Mouse (Mus musculus) midbrain, embryonic 12.5 days (tissue): ENCODE results near the gene Sh3pxd2a. TPM values are rescaled to one million over a fixed set of nuclear protein-coding genes. Genes with fewer than 3 reads are reported as not detected.

Experiments used
- ATAC-seq: fragments of 200-750 bp; cut with Nextera tagmentation; 2 replicates; pipeline ENCODE4 v1.8.0; 2017; ENCODE audit warnings: low read depth, moderate TSS enrichment, moderate library complexity; ENCODE audit not compliant: low FRiP score
- H3K27ac ChIP-seq: fragments of 300-500 bp; sonication (generic); replicated peaks from 2 replicates; pipeline ENCODE4 v1.5.1; 2016; ENCODE audit warnings: mild to moderate bottlenecking
- H3K27me3 ChIP-seq: fragments of 300-500 bp; sonication (generic); 2 replicates; pipeline ENCODE4 v1.6.1; 2016; ENCODE audit warnings: mild to moderate bottlenecking
- H3K36me3 ChIP-seq: fragments of 300-500 bp; sonication (generic); 2 replicates; pipeline ENCODE4 v1.6.1; 2016
- H3K4me1 ChIP-seq: fragments of 300-500 bp; sonication (generic); 2 replicates; pipeline ENCODE4 v1.6.1; 2016
- H3K4me2 ChIP-seq: fragments of 300-500 bp; sonication (generic); replicated peaks from 2 replicates; pipeline ENCODE4 v1.6.1; 2016; ENCODE audit warnings: mild to moderate bottlenecking, moderate library complexity
- H3K4me3 ChIP-seq: fragments of 300-500 bp; sonication (generic); 2 replicates; pipeline ENCODE4 v1.5.1; 2016; ENCODE audit warnings: mild to moderate bottlenecking
- H3K9ac ChIP-seq: fragments of 300-500 bp; sonication (generic); replicated peaks from 2 replicates; pipeline ENCODE4 v1.6.1; 2016; ENCODE audit warnings: mild to moderate bottlenecking, moderate library complexity
- H3K9me3 ChIP-seq: fragments of 300-500 bp; sonication (generic); 2 replicates; pipeline ENCODE4 v1.6.1; 2016; ENCODE audit warnings: mild to moderate bottlenecking
- WGBS: fragments of 180-500 bp; shearing (Covaris S2); methylation state at CpG from one replicate; pipeline ENCODE4 v1.1.7; 2016; 5-methylcytosine and 5-hydroxymethylcytosine counted together
- polyA plus RNA-seq: library from polyadenylated mRNA; unstranded; fragments of >200 nt; fragmentation: Nextera tagmentation; extraction: Ambion mirVana; gene quantifications from 2 replicates; pipeline ENCODE4 v1.2.1, GENCODE M21; 2016

The Sh3pxd2a gene
- polyA plus RNA-seq, 1 experiment from 2014 or later: 3.2 TPM

DNA sequence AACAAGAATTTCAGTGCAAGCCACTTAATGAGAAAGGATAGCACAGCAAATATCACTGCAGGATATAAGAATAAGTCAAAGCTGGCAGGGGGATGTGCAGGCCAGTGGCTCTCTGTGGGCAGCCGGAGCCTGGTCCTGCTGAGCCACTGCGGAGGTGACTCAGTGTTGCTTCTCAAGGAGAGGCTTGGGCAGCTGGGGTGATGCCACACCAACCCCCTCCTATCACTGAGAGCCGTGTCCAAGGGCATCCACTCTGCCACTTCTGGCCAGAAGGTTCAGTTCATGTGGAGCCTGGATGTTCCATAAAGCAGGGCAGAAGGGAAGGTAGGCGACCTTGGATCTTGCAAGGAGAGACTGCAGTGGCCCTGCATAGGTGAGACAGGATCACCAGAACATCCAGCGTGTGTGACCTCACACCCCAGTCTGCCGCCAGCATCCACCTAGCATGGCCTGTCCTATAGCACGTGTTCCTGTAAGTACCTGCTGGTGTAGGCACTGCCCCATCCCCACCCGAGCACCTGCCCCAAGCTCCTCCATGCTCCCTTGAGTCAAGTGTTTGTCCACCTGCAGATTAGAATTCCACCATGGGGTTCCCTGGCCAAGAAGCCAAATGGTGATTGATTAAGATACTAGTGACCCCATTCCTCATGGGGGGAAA is 89.2 kb downstream of the Sh3pxd2a start:
- H3K9me3 ChIP-seq: no peaks in the 10 kb centered on the region
- H3K4me2 ChIP-seq: no peak overlapping the region
- H3K4me1 ChIP-seq: 0 out of 2 replicates have a peak, but pooled peaks cover 5% of the 10 kb centered on the region
- 92% methylated on average over 8 of the region's 8 CpGs for WGBS
- no peak overlapping the region for H3K9ac ChIP-seq
- H3K36me3 ChIP-seq: no peaks in the 10 kb centered on the region
- H3K4me3 ChIP-seq: no peak overlapping the region
- no peaks in the 10 kb centered on the region for H3K27me3 ChIP-seq
- no peak for ATAC-seq
- H3K27ac ChIP-seq: no peak overlapping the region

DNA sequence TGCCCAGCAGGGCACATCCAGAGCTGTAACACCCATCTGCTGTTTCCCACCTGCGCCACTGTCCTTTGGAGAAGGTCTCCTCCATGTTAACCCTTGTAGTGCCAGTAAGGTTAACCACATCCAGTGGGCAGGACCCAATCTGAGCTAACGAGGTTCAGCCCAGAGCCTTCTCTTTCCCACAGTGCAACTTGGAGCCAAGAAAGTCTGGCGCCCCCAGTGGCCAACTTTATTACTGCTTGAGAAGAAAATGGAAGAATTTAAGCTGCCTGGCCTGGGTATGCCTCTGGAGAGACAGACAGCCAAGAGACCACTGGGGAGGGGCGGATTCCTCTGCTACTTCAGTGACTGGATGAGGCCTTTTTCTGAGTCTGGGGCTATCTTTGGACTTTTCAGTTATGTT is 89.8 kb downstream of the Sh3pxd2a start:
- Histone ChIP-seq H3K4me1 (peaks cover 8% of the 10 kb centered on the region; the same call in 1 of the 2 replicates), H3K4me2 (no peak overlapping the region), H3K36me3 (no peaks in the 10 kb centered on the region), H3K27ac (no peak overlapping the region), H3K9me3 (no peaks in the 10 kb centered on the region), H3K9ac (no peak overlapping the region), H3K27me3 (no peaks in the 10 kb centered on the region), H3K4me3 (no peak overlapping the region)
- WGBS: 43% methylated on average over 4 of the region's 4 CpGs
- ATAC-seq: no peak

DNA sequence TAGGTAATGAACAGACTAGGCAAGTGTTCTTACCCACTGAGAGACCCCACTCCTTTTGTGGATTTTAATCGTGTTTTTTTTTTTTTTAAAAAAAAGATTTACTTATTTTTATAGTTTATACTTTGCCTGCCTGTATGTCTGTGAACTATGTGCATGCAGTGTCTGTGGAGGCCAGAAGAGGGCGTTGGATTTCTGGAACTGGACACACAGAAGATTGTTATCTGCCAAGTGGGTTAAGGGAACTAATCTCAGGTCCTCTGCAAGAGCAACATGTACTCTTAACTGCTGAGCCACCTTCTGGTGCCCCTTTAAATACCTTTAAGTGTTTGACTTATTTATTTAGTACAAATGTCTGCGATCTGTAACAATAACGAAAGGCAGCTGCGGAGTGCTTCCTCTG is 92.2 kb downstream of the Sh3pxd2a start:
- peaks cover 8% of the 10 kb centered on the region; the same call in 1 of the 2 replicates for H3K4me1 ChIP-seq
- H3K9ac ChIP-seq: no peak overlapping the region
- no peaks in the 10 kb centered on the region for H3K9me3 ChIP-seq
- WGBS: 68% methylated on average over 5 of the region's 5 CpGs
- H3K27ac ChIP-seq: no peak overlapping the region
- no peak overlapping the region for H3K4me2 ChIP-seq
- no peak for ATAC-seq
- no peak overlapping the region for H3K4me3 ChIP-seq
- H3K36me3 ChIP-seq: no peaks in the 10 kb centered on the region
- no peaks in the 10 kb centered on the region for H3K27me3 ChIP-seq

DNA sequence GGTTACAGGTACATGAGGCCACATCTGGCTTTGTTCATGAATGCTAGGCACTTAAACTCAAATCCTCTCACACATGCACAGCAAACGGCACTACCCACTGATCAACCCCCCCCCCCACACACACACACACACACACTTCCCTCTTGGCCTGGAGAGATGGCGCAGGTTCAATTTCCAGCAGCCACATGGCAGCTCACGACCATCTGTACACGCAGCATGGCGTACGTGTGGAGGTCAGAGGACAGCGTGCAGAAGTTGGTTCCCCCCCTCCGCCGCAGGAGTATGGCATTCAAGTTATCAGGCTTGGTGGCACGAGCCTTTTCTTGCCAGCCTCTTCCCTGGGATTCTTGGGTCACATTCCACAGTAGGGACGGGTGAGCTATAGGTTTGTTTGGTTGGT is 92.7 kb downstream of the Sh3pxd2a start:
- Histone ChIP-seq H3K27ac (no peak overlapping the region), H3K9ac (no peak overlapping the region), H3K27me3 (no peaks in the 10 kb centered on the region), H3K36me3 (no peaks in the 10 kb centered on the region), H3K9me3 (no peaks in the 10 kb centered on the region), H3K4me1 (peaks cover 7% of the 10 kb centered on the region; the same call in 1 of the 2 replicates), H3K4me3 (no peak overlapping the region), H3K4me2 (no peak overlapping the region)
- 90% methylated on average over 11 of the region's 11 CpGs for WGBS
- ATAC-seq: no peak

DNA sequence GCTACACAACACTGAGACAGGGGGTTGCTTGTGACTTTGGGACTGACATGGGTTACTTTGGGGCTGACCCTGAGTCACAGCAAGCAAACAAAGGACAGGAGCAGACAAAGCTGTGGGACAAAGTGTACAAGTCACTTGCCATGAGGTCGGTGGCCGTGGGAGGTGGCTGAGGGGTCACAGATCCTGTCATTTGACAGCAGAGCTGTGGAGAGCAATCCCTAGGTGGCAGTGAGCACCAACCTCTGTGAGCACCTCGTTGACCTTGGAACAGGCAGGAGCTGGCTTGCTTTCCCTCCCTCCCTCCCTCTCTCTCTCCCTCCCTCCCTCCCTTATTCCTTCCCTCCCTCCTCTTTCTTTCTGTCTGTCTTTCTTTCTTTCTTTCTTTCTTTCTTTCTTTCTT is 95.2 kb downstream of the Sh3pxd2a start:
- Histone ChIP-seq H3K9me3 (no peaks in the 10 kb centered on the region), H3K27me3 (no peaks in the 10 kb centered on the region), H3K4me3 (no peak overlapping the region), H3K36me3 (no peaks in the 10 kb centered on the region), H3K9ac (no peak overlapping the region), H3K4me2 (no peak overlapping the region), H3K4me1 (peaks cover 3% of the 10 kb centered on the region; the same call in 1 of the 2 replicates), H3K27ac (no peak overlapping the region)
- WGBS: 39% methylated on average over 3 of the region's 3 CpGs
- no peak for ATAC-seq

DNA sequence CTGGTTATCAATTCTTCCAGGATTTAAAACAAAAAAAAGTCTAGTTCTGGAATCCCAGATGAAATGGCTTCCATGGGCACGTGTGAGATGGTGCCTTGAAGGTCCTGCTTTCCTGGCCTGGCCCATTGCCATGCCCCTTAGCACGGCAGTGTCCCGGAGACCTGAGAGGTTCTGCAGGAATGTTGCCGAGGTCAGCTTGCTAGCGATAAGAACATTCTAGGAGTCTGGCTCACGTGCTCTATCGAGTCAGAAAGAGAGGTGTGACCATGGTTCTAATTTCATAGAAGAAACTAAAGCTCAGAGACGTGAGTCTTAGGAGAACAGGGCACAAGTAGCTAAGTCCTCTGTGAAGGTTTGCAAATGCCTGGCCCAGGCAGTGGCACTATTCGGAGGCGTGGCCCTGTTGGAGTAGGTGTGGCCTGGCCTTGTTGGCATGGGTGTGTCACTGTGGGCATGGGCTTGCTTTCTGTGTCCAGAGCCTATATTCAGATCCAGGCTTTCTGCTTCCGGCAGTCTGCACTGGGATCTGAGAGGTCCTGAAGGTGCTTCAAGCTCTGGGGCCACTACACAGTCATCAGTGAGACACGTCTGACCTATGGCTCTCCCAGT is 96.8 kb downstream of the Sh3pxd2a start:
- H3K4me2 ChIP-seq: no peak overlapping the region
- peaks cover 3% of the 10 kb centered on the region; the same call in 1 of the 2 replicates for H3K4me1 ChIP-seq
- WGBS: 90% methylated on average over 12 of the region's 12 CpGs
- H3K4me3 ChIP-seq: no peak overlapping the region
- no peaks in the 10 kb centered on the region for H3K27me3 ChIP-seq
- H3K9me3 ChIP-seq: no peaks in the 10 kb centered on the region
- no peak for ATAC-seq
- H3K27ac ChIP-seq: no peak overlapping the region
- no peaks in the 10 kb centered on the region for H3K36me3 ChIP-seq
- no peak overlapping the region for H3K9ac ChIP-seq

DNA sequence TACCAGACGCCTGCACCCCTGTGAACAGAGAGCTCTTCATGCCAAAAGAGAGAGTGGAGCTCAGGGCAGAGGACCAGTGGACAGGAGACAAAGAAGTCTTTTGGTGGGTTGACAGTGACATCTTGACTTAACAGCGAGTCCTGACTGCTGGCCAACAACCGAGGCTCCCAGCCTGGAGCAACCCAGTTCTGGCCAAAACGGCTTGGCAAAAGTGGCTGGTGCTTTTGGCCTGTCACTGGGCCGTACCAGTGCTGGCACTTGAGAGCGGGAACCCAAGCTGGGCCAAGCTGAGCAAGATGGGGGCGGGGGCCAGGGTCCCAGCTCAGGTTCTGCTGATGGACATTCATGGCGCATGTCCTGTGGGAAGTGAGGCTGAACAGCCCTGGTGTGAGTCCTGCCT is 97.6 kb downstream of the Sh3pxd2a start:
- H3K27ac ChIP-seq: no peak overlapping the region
- WGBS: 89% methylated on average over 8 of the region's 8 CpGs
- no peak for ATAC-seq
- peaks cover 3% of the 10 kb centered on the region; the same call in 1 of the 2 replicates for H3K4me1 ChIP-seq
- H3K4me2 ChIP-seq: no peak overlapping the region
- H3K9ac ChIP-seq: no peak overlapping the region
- H3K9me3 ChIP-seq: no peaks in the 10 kb centered on the region
- H3K4me3 ChIP-seq: no peak overlapping the region
- no peaks in the 10 kb centered on the region for H3K36me3 ChIP-seq
- no peaks in the 10 kb centered on the region for H3K27me3 ChIP-seq

DNA sequence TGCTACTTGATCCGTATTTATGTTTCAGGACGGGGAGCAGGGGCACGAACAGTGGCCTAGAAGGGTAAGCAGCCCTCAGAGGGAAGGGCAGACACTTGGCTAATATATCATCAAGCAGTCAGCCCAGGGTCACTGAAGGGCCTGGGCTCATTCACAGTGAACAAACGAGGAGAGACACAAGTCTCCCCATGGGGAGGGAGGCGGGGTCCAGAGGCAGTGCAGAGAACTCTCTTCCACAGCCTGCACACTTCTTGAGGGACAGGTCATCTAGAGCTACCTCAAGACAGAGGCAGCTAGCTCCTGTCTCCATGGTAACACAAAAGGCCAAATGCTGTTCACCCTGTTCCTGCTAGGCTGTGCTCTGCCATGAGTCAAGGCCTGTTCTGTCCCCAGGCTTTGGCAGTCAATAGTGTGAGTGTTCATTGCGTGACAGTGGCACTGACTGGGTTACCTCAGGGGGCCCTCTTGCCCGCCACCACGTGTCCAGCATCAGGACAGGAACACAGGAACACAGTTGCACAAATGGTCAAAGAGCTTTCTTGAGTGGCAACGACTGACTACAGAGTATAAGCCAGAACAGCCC is 101.0 kb downstream of the Sh3pxd2a start:
- Histone ChIP-seq H3K4me2 (no peak overlapping the region), H3K4me1 (no peaks in the 10 kb centered on the region), H3K36me3 (no peaks in the 10 kb centered on the region), H3K9me3 (no peaks in the 10 kb centered on the region), H3K9ac (no peak overlapping the region), H3K4me3 (no peak overlapping the region), H3K27ac (no peak overlapping the region), H3K27me3 (no peaks in the 10 kb centered on the region)
- ATAC-seq: no peak
- WGBS: 70% methylated on average over 9 of the region's 9 CpGs

DNA sequence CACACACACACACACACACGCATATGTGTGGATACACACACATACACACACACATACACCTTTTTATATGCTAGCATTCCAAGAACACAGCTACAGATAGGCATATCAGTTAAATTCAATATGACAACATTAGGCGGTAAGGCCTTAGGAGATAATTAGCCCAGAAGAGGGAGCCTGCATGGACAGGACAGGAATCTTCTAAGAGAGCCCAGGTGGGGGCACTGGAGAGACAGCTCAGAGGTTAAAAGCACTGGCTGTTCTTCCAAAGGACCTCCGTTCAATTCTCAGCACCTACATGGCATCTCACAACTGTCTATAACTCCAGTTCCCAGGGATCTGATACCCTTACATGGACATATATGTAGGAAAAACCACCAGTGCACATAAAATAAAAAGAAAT is 103.3 kb downstream of the Sh3pxd2a start:
- ATAC-seq: no peak
- Histone ChIP-seq H3K4me3 (no peak overlapping the region), H3K9me3 (no peaks in the 10 kb centered on the region), H3K4me2 (no peak overlapping the region), H3K36me3 (no peaks in the 10 kb centered on the region), H3K4me1 (peaks cover 5% of the 10 kb centered on the region; the same call in 1 of the 2 replicates), H3K9ac (no peak overlapping the region), H3K27ac (no peak overlapping the region), H3K27me3 (no peaks in the 10 kb centered on the region; the same call in 1 of the 2 replicates)
- 81% methylated on average over 3 of the region's 3 CpGs for WGBS

DNA sequence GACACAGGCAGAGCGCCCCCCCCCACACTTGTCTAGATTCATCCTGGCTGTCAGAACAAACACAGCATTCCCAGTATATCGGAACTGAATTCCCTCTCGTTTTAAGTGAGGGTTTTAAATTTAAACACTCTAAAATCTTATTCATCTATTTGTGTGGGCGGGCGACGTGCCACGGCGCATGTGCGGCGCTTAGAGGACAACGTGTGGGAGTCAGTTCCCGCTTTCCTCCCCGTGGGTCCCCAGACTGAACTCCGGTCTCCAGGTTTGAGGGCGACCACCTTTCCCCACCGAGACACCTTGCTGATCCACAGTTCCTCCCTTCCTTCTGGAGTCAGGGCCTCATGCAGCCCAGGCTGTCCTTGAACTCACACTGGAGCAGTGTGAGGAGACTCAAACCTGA is 104.2 kb downstream of the Sh3pxd2a start:
- Histone ChIP-seq H3K27ac (no peak overlapping the region), H3K9me3 (no peaks in the 10 kb centered on the region), H3K4me1 (peaks cover 10% of the 10 kb centered on the region; the same call in 1 of the 2 replicates), H3K36me3 (no peaks in the 10 kb centered on the region), H3K27me3 (peaks cover 4% of the 10 kb centered on the region; the same call in 1 of the 2 replicates), H3K4me2 (no peak overlapping the region), H3K4me3 (no peak overlapping the region), H3K9ac (no peak overlapping the region)
- ATAC-seq: no peak
- 94% methylated on average over 16 of the region's 16 CpGs for WGBS

DNA sequence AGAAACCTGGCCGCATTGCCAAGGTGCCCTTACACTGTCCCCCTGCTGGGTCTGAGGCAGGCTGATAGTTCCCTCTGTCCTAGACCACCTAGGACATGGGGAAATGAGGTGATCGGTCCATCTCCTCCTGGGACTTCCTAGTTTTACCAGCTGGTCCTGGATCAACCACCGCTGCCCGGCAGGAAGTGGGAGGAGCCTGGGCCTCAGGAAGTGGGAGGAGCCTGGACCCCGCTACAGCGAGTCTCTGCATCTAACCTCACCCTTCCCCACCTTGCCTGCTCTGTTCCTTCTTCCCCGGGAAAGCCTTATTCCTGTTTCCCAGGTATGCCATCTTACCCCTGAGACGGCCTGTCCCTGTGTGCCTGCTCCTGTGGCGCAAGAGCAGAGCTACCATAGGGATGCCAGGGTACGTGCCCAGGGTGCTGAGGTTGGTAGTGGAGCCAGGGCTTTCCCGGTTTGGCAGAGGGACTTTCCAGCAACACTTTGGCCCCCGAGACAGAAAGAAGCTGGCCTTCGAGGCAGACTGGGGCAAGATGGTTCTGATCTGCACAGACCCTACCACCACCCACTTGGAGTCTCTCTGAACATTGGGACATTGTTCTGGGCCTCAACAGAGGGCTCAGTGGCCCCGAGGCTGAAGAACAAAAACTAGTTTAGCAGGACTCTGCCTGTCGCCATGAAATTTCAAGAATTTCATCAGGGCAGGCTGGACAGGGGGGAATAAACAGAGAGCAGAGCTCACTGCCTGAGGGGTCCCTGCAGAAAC is 104.9 kb downstream of the Sh3pxd2a start:
- H3K4me3 ChIP-seq: peak overlapping the region; percentile 19; the same call in 1 of the 2 replicates
- peak overlapping the region; percentile 35 for H3K9ac ChIP-seq
- H3K9me3 ChIP-seq: no peaks in the 10 kb centered on the region
- peaks cover 4% of the 10 kb centered on the region; the same call in 1 of the 2 replicates for H3K27me3 ChIP-seq
- WGBS: 50% methylated on average over 15 of the region's 15 CpGs
- no peak for ATAC-seq
- H3K36me3 ChIP-seq: no peaks in the 10 kb centered on the region
- peak overlapping the region; percentile 16; the same call in 1 of the 2 replicates for H3K4me2 ChIP-seq
- no peak overlapping the region for H3K27ac ChIP-seq
- H3K4me1 ChIP-seq: peaks cover 17% of the 10 kb centered on the region

DNA sequence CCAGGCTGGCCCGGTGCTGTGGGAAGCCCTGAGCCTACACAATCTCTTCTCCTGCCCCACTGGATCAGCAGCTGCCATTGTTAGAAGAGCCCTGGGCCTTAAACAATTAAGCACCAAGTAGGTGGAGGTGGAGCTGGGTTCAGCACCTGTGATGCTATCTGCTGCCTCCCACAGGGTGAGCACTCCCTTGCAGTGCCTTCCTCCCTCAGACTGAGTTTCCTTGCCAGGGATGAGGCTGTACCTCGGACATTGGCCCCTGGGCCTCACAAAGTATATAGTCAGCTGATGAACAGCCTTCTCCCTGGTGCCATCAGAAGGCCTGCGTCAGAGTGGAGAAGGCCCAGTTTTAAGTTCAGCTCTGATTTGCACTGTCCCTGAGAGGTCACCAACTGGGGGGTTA is 106.9 kb downstream of the Sh3pxd2a start:
- Histone ChIP-seq H3K4me1 (peaks cover 21% of the 10 kb centered on the region), H3K27ac (no peak overlapping the region), H3K27me3 (peaks cover 4% of the 10 kb centered on the region; the same call in 1 of the 2 replicates), H3K9ac (no peak overlapping the region), H3K36me3 (peaks cover 3% of the 10 kb centered on the region; the same call in 1 of the 2 replicates), H3K4me2 (no peak overlapping the region), H3K9me3 (no peaks in the 10 kb centered on the region), H3K4me3 (no peak overlapping the region)
- 80% methylated on average over 3 of the region's 3 CpGs for WGBS
- no peak for ATAC-seq
